Comparison of ENCODE assay signal across 27 mouse cellular contexts in genomic region chr15:95865311-95866100, GRCm38 (mm10).
DNase-seq lines count a peak whose midpoint lies in the region; ATAC-seq and TF ChIP-seq lines count a peak whose summit lies in the region.
"Had no signal": no experiment of that assay in that cellular context is flagged by ENCODE, and none has a peak within 500 bp of the region (broad histone marks: within the 10 kb centered on the region; RNA-seq: fewer than 3 reads in every experiment).

No protein-coding gene starts in this region.

- peaks cover 7% of the 10 kb centered on the region; the same call in 1 of the 2 replicates for H3K4me1 ChIP-seq in kidney, adult 2 months (ENCODE audit: control insufficient read depth, insufficient read depth, low read length)
- 0 out of 2 replicates have a peak, but pooled peaks cover 2% of the 10 kb centered on the region for H3K4me1 ChIP-seq in intestine, embryonic 16.5 days (ENCODE audit: control insufficient read depth, insufficient read depth, low read length)
- H3K4me1 ChIP-seq: forebrain, embryonic 10.5 days; forebrain, embryonic 13.5 days; hindbrain, embryonic 10.5 days had no signal

- 67% methylated on average over 17 of the region's 17 CpGs for WGBS in kidney, adult 2 months
- 87% methylated on average over 17 of the region's 17 CpGs for WGBS in intestine, embryonic 16.5 days

- TF ChIP-seq CTCF in gastrocnemius, adult 2 months (IDR thresholded peaks at IDR 0.05) = no peak
- TF ChIP-seq CTCF in kidney, adult 2 months (conservative IDR thresholded peaks at IDR 0.05; ENCODE audit: insufficient read depth, insufficient read length, low read depth, low read length) = no peak

- no peaks in the 10 kb centered on the region for H3K36me3 ChIP-seq in kidney, adult 2 months (ENCODE audit: control insufficient read depth, insufficient read depth, low read length)
- no peaks in the 10 kb centered on the region for H3K36me3 ChIP-seq in intestine, embryonic 16.5 days (ENCODE audit: control insufficient read depth, insufficient read depth, low read length)
- H3K36me3 ChIP-seq: G1E; heart, embryonic 15.5 days; hindbrain, embryonic 13.5 days had no signal

- TF ChIP-seq POLR2A in kidney, adult 2 months (IDR thresholded peaks at IDR 0.05; ENCODE audit: low read depth, low read length) = no peak

- peak; percentile 62 for DNase-seq in gastrocnemius, adult 2 months
- DNase-seq in gastrocnemius, postnatal 14 days = no peak
- DNase-seq in kidney, adult 2 months = no peak
- DNase-seq in kidney, adult 18-20 months = no peak
- no peak for DNase-seq in cerebellum, adult 9-11 months
- no peak for DNase-seq in adrenal gland, postnatal 10 days
- DNase-seq: adrenal gland, adult 2 months; adrenal gland, postnatal 25 days; B cell, adult 2 months; cerebellum, adult 11-12 months; cerebellum, adult 8-10 months; cerebellum, postnatal 14 days; heart, adult 18-20 months; heart, postnatal 10 days; heart, postnatal 36 days; kidney, adult 11 months had no signal

- no peak overlapping the region for H3K4me2 ChIP-seq in intestine, embryonic 16.5 days (ENCODE audit: low read depth, low read length)
- H3K4me2 ChIP-seq: forebrain, embryonic 13.5 days; heart, embryonic 11.5 days; heart, embryonic 15.5 days; hindbrain, embryonic 13.5 days had no signal

- peak; percentile 59 for ATAC-seq in intestine, embryonic 16.5 days
- ATAC-seq: forebrain, embryonic 13.5 days; forebrain, embryonic 16.5 days; hindbrain, embryonic 16.5 days had no signal

- no peaks in the 10 kb centered on the region for H3K9me3 ChIP-seq in intestine, embryonic 16.5 days (ENCODE audit: control insufficient read depth, low read length)
- H3K9me3 ChIP-seq: forebrain, embryonic 10.5 days; forebrain, embryonic 13.5 days; heart, embryonic 15.5 days; hindbrain, embryonic 10.5 days; hindbrain, embryonic 13.5 days had no signal

- intact Hi-C loops in gastrocnemius, adult 2 months (cut with DNase I) = no loop called here
- intact Hi-C loops in gastrocnemius, postnatal 14 days (cut with DNase I; ENCODE audit: low total_unique reads) = no loop called here

- H3K9ac ChIP-seq in intestine, embryonic 16.5 days (ENCODE audit: low read depth, low read length) = no peak overlapping the region
- H3K9ac ChIP-seq: forebrain, embryonic 13.5 days; heart, embryonic 15.5 days; hindbrain, embryonic 13.5 days had no signal

- H3K4me3 ChIP-seq in gastrocnemius, adult 2 months = peak overlapping the region; percentile 58
- no peak overlapping the region for H3K4me3 ChIP-seq in kidney, adult 2 months (ENCODE audit: insufficient read depth, low read depth, low read length)
- no peak overlapping the region for H3K4me3 ChIP-seq in intestine, embryonic 16.5 days (ENCODE audit: low read length)
- H3K4me3 ChIP-seq: forebrain, embryonic 10.5 days; forebrain, embryonic 13.5 days; heart, embryonic 15.5 days; hindbrain, embryonic 10.5 days; hindbrain, embryonic 13.5 days had no signal

- H3K27me3 ChIP-seq in kidney, adult 2 months (replicated peaks; ENCODE audit: control insufficient read depth, insufficient read depth, low read length) = no peaks in the 10 kb centered on the region
- H3K27me3 ChIP-seq in intestine, embryonic 16.5 days (replicated peaks; ENCODE audit: control insufficient read depth, insufficient read depth, low read length) = no peaks in the 10 kb centered on the region
- H3K27me3 ChIP-seq: CH12.LX; forebrain, embryonic 13.5 days; heart, embryonic 15.5 days; hindbrain, embryonic 13.5 days had no signal

- peak overlapping the region; percentile 68 for H3K27ac ChIP-seq in gastrocnemius, adult 2 months
- H3K27ac ChIP-seq in kidney, adult 2 months (ENCODE audit: insufficient read depth, low read depth, low read length) = peak overlapping the region; percentile 44; the same call in 1 of the 2 replicates
- H3K27ac ChIP-seq in intestine, embryonic 16.5 days (ENCODE audit: low read length) = peak overlapping the region; percentile 55
- H3K27ac ChIP-seq: forebrain, embryonic 10.5 days; forebrain, embryonic 13.5 days; heart, embryonic 15.5 days; hindbrain, embryonic 10.5 days; hindbrain, embryonic 13.5 days had no signal
